Mouse (Mus musculus): ENCODE results near the gene Nfic.

Gene Nfic

DNA sequence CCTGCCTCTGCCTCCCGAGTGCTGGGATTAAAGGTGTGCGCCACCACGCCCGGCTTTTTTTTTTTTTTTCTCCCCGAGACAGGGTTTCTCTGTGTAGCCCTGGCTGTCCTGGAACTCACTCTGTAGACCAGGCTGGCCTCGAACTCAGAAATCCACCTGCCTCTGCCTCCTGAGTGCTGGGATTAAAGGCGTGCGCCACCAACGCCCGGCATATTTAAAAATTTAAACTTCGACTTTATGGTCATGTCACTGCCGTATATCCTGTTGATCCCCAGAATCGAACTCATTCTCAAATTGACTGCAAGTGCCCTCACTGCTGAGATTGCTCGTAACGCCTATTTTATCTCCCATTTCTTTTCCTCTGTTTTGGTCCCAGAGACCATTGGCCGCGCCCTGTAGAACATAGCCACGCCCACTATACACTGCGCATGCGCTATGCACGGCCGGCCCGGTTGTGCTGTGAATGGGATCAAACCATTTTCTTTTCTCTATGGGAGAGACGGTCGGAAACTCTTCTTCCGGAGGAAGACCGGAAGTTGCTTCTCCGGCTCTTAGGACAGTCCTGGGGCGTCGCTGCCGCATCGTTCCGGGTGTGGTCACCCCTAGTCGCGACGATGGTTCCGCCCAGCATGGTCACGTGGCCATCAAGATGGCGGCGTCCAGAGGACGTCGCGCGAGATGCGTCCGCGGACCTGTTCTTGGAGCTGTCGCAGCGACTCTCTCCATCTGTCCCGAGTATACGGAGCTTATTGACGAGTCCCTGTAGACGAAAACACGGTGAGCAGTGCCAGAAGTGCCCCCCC, 71.4 kb downstream of the Nfic start, which contains the start of the genes Dohh and Gm48551:
Gene Dohh, plus strand, starts transcription at position 627 of the 803 bp plus-strand sequence.
Gene Gm48551, plus strand, starts transcription at position 665 of the 803 bp plus-strand sequence.
- peak; percentile 99 for DNase-seq (ENCODE audit: low spot score)

DNA sequence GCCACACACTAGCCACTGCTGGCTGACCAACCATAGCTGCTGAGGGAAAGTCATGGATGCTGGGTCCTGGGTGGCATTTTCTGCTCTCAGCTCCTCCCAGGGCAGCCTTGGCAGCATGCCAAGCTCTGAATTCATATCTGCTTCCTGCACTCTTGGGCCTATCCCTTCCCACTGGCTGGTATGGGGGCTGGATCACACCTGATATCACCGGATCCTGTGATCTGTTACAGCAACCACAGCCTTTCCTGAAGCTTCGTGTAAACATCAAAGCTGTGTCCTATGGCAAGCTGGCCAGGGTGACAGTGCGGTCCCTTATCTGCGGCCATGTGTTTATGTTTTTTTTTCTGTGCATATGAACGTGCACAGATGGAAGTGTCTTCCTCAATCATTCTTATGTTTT, 73.4 kb downstream of the Nfic start:
- DNase-seq (ENCODE audit: low spot score), result peak; percentile 82

DNA sequence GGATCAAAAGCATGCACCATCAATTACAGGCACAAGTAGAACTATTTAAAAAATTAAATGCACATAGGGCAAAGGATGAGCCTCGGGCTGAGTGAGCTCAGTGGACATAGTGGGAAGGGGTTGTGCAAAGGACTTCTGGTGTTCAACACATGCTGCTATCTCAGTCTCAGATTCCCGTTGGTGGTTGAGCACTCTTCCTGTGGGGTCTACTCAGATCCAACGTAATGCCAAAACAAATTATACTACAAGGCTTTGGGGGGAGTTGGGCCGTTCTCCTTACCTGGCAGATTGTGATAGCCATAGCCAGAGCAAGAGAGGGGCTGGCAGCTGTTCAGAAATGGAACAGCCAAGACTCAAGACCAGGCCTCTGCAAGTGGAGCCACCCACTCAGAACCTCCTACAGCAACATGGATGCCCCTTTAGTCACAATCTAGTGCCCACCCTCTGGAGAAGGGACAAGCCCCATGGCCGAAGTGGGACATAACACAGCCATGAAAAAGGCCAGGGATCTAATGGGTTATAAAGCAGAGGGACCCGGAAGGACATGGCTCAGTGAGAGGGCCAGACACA, 75.5 kb downstream of the Nfic start:
- DNase-seq (ENCODE audit: low spot score), result no peak

DNA sequence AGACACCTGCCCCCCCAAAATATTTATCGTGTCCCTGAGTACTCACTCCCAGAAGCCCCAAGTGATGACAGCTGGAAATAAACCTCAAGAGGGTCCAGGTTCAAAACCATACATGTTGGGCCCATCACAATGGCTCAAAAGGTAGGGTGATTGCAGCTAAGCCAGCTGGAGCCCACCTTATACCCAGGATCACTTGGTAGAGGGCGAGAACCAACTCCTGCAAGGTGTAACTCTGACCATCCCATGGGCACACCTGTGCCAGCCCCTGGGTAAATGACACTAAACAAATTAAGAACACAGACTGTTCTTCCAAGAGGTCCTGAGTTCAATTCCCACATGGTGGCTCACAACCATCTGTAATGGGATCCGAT, 76.3 kb downstream of the Nfic start:
- no peak for DNase-seq (ENCODE audit: low spot score)

DNA sequence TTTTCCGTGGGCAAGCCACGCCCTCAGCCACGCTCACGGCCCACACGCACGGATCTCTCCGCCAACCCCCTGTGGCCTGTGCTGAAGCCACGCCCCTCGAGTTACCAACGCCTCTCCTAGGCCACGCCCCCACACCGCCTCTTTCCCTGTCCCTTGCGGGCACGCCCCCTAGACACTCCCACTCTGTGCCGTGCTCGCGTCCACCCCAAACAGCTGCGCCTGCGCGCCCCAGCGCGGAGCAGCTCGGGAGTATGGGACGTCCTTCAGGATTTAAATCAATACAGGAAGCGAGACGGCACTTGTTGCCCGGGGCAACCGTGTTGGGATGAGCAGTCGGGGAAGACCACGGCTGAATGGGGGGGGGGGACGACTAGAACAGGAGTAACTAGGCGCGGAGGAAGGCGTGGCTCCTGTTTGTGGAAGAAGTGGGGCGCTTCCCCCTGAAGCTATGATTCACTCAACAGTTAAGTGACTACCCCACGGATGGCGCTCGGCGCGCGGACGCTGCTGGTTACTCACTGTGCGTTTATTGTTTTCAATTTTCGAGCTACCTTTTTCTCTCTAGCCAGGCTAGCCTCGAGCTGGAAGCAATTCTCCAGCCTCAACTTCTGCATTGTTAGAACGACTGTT, 76.8 kb downstream of the Nfic start:
- DNase-seq (ENCODE audit: low spot score), result peak; percentile 100

DNA sequence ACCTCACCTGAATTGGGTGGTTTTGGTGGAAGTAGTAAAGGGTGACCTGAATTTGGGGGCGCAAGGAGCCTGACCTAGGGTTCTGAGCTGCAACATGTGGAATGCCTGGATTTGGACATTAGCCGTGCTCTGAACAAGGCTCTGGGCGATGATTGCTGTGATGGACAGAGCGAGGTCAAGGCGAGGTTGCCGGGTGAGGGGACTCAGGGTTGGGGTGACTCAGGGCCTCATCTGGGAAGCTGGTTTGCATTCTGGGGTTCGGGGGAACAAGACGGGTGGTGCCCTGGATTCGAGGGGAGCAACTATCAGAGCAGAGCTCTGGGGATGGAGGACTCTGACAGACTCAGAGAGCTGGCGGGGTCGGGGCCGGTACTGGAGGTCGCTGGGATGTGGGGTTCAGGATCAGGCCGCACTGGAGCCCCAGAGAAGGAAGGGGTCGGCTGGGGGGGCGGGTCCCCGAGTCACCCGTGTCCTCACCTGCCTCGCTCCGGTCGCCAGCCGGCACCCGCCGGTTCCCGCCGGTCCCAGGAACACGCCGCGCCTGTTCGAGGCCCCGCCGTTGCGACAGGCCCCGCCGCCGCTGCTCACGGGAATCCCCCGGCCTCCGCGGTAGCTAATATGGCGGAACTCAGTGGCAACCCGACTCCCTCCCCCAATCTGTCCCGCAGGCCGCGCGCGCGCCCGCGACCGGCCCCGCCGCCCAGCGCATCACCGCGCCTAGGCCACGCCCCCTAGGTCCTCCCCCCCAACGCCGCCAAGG, 77.5 kb downstream of the Nfic start, which contains the start of gene Fzr1:
Gene Fzr1, minus strand, starts transcription at position 724 of the 760 bp plus-strand sequence.
- no peak for DNase-seq (ENCODE audit: low spot score)

- DNase-seq (ENCODE audit: low spot score), result no peak
These were observed 78.1 kb downstream of the Nfic start for GRCm38 (mm10) chr10:81377362-81377664.

- peak; percentile 48 for DNase-seq (ENCODE audit: low spot score)
These were observed 78.7 kb downstream of the Nfic start for GRCm38 (mm10) chr10:81376561-81377361.

DNA sequence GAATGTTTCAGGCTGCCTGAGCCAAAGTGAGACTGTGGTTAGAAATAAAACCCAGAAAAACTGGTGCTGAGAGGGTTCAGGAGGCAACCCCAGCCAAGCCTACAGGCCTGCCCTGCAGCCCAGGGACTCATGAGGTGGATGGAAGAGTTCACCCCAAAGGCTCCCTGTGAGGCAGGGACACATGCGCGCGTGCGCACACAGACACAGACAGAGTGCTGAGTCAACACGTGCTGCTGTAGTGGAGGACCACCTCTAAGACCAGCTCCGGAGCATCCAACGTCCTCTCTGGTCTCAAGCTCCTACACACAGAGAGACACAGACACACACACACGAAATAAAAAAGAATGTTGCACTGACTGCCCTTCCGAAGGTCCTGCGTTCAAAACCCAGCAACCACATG, 80.1 kb downstream of the Nfic start:
- DNase-seq (ENCODE audit: low spot score), result no peak

GRCm38 (mm10) chr10:81367207-81367495, 88.3 kb downstream of the Nfic start:
- no peak for DNase-seq (ENCODE audit: low spot score)

DNA sequence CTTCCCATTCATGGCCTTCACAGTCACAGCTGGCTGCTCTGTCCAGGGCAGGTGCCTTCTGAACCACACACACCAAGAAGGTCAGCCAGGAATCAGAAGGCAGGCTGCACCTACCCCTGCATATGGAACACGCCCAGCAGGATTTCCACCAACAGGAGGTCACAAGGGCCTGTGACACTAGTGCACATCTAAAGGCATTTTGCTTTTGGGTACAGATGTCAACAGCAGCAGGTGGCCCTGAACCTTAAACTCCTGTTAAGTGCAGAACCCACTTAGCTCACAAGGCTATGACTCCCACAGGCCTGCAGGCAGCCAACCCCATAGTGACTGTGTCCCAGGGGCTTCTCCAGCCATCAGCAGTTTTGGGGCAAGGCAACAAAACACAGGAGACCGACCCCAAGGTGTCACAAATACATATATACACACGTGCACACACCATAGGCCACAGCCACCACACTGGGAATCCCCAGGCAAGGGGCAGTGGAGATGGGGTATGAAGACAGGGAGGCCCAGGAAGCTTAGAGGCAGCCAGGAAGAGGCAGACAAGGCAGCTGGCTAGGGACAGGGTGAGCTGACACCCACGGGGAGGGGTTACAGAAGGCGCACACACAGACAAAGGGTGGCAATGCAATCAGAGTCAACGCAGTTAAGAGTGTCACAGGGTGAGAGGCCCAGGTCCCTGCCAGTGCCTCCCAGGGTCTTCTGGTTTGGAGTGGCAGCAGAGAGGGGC, 88.8 kb downstream of the Nfic start:
- no peak for DNase-seq (ENCODE audit: low spot score)

GRCm38 (mm10) chr10:81365672-81366476, 89.6 kb downstream of the Nfic start, which contains the start of gene 4930404N11Rik:
Gene 4930404N11Rik, minus strand, starts transcription at chr10:81365816.
- DNase-seq (ENCODE audit: low spot score), result no peak

GRCm38 (mm10) chr10:81365073-81365472, 90.4 kb downstream of the Nfic start:
- DNase-seq (ENCODE audit: low spot score), result no peak

- no peak for DNase-seq (ENCODE audit: low spot score)
These were observed 90.8 kb downstream of the Nfic start for GRCm38 (mm10) chr10:81364666-81365065.

GRCm38 (mm10) chr10:81363436-81364346, 91.7 kb downstream of the Nfic start:
- DNase-seq (ENCODE audit: low spot score), result no peak

- no peak for DNase-seq (ENCODE audit: low spot score)
These were observed 93.0 kb downstream of the Nfic start for GRCm38 (mm10) chr10:81362336-81362949.

DNA sequence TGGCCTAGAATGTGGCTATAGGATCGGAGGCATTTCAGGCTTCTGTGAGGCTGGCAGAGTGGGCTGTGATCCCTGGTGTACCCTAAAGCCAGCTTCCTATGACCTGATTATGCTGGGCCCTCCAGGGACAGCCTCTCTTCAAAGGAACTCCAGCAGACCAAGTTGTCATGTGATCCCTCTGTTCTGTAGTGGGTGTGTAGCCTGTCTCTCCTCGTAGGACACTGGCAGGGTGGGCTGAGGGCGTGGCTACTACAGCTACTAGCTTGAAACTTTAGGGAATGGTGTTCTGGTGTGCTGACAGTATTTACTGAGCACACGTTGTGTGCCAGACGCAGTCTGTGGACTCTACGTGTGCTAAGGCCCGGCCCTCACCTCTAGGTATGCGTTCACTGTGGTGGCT, 94.7 kb downstream of the Nfic start:
- peak; percentile 59 for DNase-seq (ENCODE audit: low spot score)

DNA sequence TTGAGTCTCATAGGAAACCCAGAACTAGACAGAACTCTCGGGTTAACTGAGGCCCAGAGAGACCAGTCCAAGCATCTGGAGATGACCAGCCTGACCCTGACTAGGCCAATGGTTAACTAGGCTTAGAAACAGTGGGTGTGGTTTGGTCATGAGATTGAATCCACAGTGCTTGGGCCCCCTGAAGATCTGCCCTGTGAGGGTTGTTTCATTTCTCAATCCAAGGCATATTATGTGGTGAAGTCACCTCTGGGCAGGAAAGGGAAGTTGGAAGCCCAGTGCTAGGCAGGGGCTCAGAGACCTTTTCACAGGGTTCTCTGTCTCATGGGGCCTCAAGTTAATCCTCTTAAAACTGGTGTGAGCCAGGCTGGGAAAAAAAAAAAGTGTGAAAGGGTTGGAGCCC, 96.6 kb downstream of the Nfic start:
- DNase-seq (ENCODE audit: low spot score), result no peak

DNA sequence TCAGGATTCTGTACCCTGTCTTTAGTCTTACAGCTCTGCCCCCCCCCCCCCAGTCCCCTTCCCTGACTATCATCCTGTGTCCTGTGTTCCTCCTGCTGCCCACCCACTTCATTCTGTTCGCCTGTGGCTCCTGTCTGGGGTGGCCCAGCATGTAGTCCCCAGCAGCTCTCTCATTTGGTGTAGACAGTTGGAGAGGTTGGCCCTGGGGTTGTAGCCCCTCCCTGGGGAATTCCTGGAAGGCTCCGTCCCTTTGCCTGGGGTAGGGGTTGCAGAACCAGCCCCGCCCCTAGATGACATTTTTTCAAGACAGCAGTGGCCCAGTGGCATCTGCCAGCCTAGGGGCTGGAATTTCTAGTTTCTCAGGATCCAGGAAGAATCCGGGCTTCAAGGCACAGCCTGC, 97.2 kb downstream of the Nfic start:
- DNase-seq (ENCODE audit: low spot score), result no peak
